Mouse (Mus musculus) CD4-positive, CD25-positive, alpha-beta regulatory T cell, adult 2 months (primary cell): ENCODE measurements around the gene Pitpnc1.

ENCODE experiments used
- DNase-seq: peaks from one replicate; pipeline ENCODE4 v3.0.0-alpha.2; 2012; ENCODE audit warnings: low read depth, low spot score

The Pitpnc1 gene

GRCm38 (mm10) chr11:107243126-107243525 lies 227.4 kb downstream of the Pitpnc1 start:
- no peak for DNase-seq

GRCm38 (mm10) chr11:107241678-107242077 lies 228.8 kb downstream of the Pitpnc1 start:
- no peak for DNase-seq

- no peak for DNase-seq
Observed at GRCm38 (mm10) chr11:107238506-107238905, 232.0 kb downstream of the Pitpnc1 start.

GRCm38 (mm10) chr11:107237532-107237931 lies 233.0 kb downstream of the Pitpnc1 start:
- no peak for DNase-seq

- DNase-seq: no peak
Observed at GRCm38 (mm10) chr11:107233252-107233890, 237.1 kb downstream of the Pitpnc1 start.

GRCm38 (mm10) chr11:107230128-107230527 lies 240.4 kb downstream of the Pitpnc1 start:
- no peak for DNase-seq

GRCm38 (mm10) chr11:107226431-107226830 lies 244.1 kb downstream of the Pitpnc1 start:
- no peak for DNase-seq

- DNase-seq: no peak
Observed at GRCm38 (mm10) chr11:107226013-107226412, 244.5 kb downstream of the Pitpnc1 start.

GRCm38 (mm10) chr11:107225301-107225700 lies 245.2 kb downstream of the Pitpnc1 start:
- no peak for DNase-seq

- no peak for DNase-seq
Observed at GRCm38 (mm10) chr11:107223667-107224214, 246.8 kb downstream of the Pitpnc1 start.

- no peak for DNase-seq
Observed at GRCm38 (mm10) chr11:107223169-107223561, 247.3 kb downstream of the Pitpnc1 start.

GRCm38 (mm10) chr11:107222531-107223168 lies 247.8 kb downstream of the Pitpnc1 start:
- no peak for DNase-seq

- DNase-seq: no peak
Observed at GRCm38 (mm10) chr11:107215111-107215510, 255.4 kb downstream of the Pitpnc1 start.

GRCm38 (mm10) chr11:107213745-107214144 lies 256.8 kb downstream of the Pitpnc1 start:
- DNase-seq: peak; percentile 79

GRCm38 (mm10) chr11:107209818-107210217 lies 260.7 kb downstream of the Pitpnc1 start:
- no peak for DNase-seq

GRCm38 (mm10) chr11:107201773-107202172 lies 268.7 kb downstream of the Pitpnc1 start:
- no peak for DNase-seq

GRCm38 (mm10) chr11:107199281-107199680 lies 271.2 kb downstream of the Pitpnc1 start:
- no peak for DNase-seq

GRCm38 (mm10) chr11:107195334-107195733 lies 275.2 kb downstream of the Pitpnc1 start:
- DNase-seq: no peak

- DNase-seq: no peak
Observed at GRCm38 (mm10) chr11:107190376-107190775, 280.1 kb downstream of the Pitpnc1 start.

GRCm38 (mm10) chr11:107188565-107189552 lies 281.6 kb downstream of the Pitpnc1 start, which contains the start of gene Nol11:
Gene Nol11, minus strand, starts transcription at chr11:107189381.
- DNase-seq: peak; percentile 100

GRCm38 (mm10) chr11:107183777-107184176 lies 286.7 kb downstream of the Pitpnc1 start:
- no peak for DNase-seq

GRCm38 (mm10) chr11:107161215-107161614 lies 309.3 kb downstream of the Pitpnc1 start:
- DNase-seq: no peak
